Mouse (Mus musculus) activated CD4-positive, CD25-positive, alpha-beta regulatory T cell (primary cell): Measurements from ENCODE around the gene Ly6g5b. TPM values are rescaled to one million over a fixed set of nuclear protein-coding genes. Genes with fewer than 3 reads are reported as not detected.

ENCODE experiments used
- polyA plus RNA-seq, 2 experiments: library from polyadenylated mRNA; unstranded; fragments of 100-300 nt; shearing (Covaris generic); gene quantifications; one replicate each; pipeline ENCODE4 v1.2.1; 2017

Ly6g5b gene
- polyA plus RNA-seq, 2 experiments from 2014 or later, result 3.4 to 9.5 TPM

Other genes starting within 250 kb of the Ly6g5b start
- gene Zbtb12, start 235.9 kb downstream of the Ly6g5b start, polyA plus RNA-seq, result under 1 TPM; 0.16 to 0.74 TPM
- not detected for gene Gm20547, start 233.4 kb downstream of the Ly6g5b start, polyA plus RNA-seq
- gene C2, start 217.2 kb downstream of the Ly6g5b start, polyA plus RNA-seq, result 1 to 10 TPM; 1.6 to 4.0 TPM
- 10 to 100 TPM; 60.3 to 72.7 TPM for gene Ehmt2, start 217.0 kb downstream of the Ly6g5b start, polyA plus RNA-seq
- not detected for gene Slc44a4, start 201.0 kb downstream of the Ly6g5b start, polyA plus RNA-seq
- 10 to 100 TPM; 55.1 to 60.0 TPM for gene Neu1, start 184.2 kb downstream of the Ly6g5b start, polyA plus RNA-seq
- 10 to 100 TPM in 1 of 2 experiments, under 1 TPM in 1; 0.70 to 78.1 TPM for gene Hspa1b, start 156.2 kb downstream of the Ly6g5b start, polyA plus RNA-seq
- gene Gm20481, start 145.5 kb downstream of the Ly6g5b start, polyA plus RNA-seq, result 1 to 10 TPM in 1 of 2 experiments, not detected in 1; 2.5 TPM
- 10 to 100 TPM in 1 of 2 experiments, not detected in 1; 18.3 TPM for gene Hspa1a, start 143.3 kb downstream of the Ly6g5b start, polyA plus RNA-seq
- under 1 TPM; 0.27 to 0.50 TPM for gene Hspa1l, start 142.7 kb downstream of the Ly6g5b start, polyA plus RNA-seq
- 10 to 100 TPM; 79.0 to 93.1 TPM for gene Lsm2, start 133.6 kb downstream of the Ly6g5b start, polyA plus RNA-seq
- 100 to 1,000 TPM; 126 to 153 TPM for gene Vars, start 114.4 kb downstream of the Ly6g5b start, polyA plus RNA-seq
- gene Vwa7, start 98.8 kb downstream of the Ly6g5b start, polyA plus RNA-seq, result under 1 TPM in 1 of 2 experiments, not detected in 1; 0.52 TPM
- gene Sapcd1, start 87.4 kb downstream of the Ly6g5b start, polyA plus RNA-seq, result under 1 TPM; 0.36 to 0.48 TPM
- 1 to 10 TPM in 1 of 2 experiments, under 1 TPM in 1; 0.87 to 2.6 TPM for gene Msh5, start 68.7 kb downstream of the Ly6g5b start, polyA plus RNA-seq
- 100 to 1,000 TPM; 647 to 661 TPM for gene Clic1, start 65.5 kb downstream of the Ly6g5b start, polyA plus RNA-seq
- 1 to 10 TPM in 1 of 2 experiments, under 1 TPM in 1; 0.83 to 2.7 TPM for gene Ddah2, start 56.4 kb downstream of the Ly6g5b start, polyA plus RNA-seq
- gene Ly6g6c, start 50.0 kb downstream of the Ly6g5b start, polyA plus RNA-seq, result not detected
- gene Mpig6b, start 49.2 kb downstream of the Ly6g5b start, polyA plus RNA-seq, result not detected
- gene Ly6g6e, start 38.5 kb downstream of the Ly6g5b start, polyA plus RNA-seq, result under 1 TPM in 1 of 2 experiments, not detected in 1; 0.15 TPM
- not detected for gene Ly6g6d, start 37.4 kb downstream of the Ly6g5b start, polyA plus RNA-seq
- under 1 TPM in 1 of 2 experiments, not detected in 1; 0.26 TPM for gene Ly6g6f, start 29.8 kb downstream of the Ly6g5b start, polyA plus RNA-seq
- gene Abhd16a, start 26.2 kb downstream of the Ly6g5b start, polyA plus RNA-seq, result 10 to 100 TPM; 59.7 to 60.5 TPM
- under 1 TPM in 1 of 2 experiments, not detected in 1; 0.36 TPM for gene Ly6g5c, start 7.1 kb downstream of the Ly6g5b start, polyA plus RNA-seq
- 10 to 100 TPM; 53.8 to 59.4 TPM for gene Gpank1, start 6.0 kb upstream of the Ly6g5b start, polyA plus RNA-seq
- 100 to 1,000 TPM; 351 to 388 TPM for gene Csnk2b, start 6.6 kb upstream of the Ly6g5b start, polyA plus RNA-seq
- 1 to 10 TPM in 1 of 2 experiments, under 1 TPM in 1; 0.88 to 2.4 TPM for gene D17H6S53E, start 10.9 kb upstream of the Ly6g5b start, polyA plus RNA-seq
- under 1 TPM; 0.28 to 0.37 TPM for gene Apom, start 16.6 kb upstream of the Ly6g5b start, polyA plus RNA-seq
- gene Bag6, start 19.8 kb upstream of the Ly6g5b start, polyA plus RNA-seq, result 10 to 100 TPM; 61.6 to 63.2 TPM
- 10 to 100 TPM; 33.4 to 33.5 TPM for gene Prrc2a, start 49.5 kb upstream of the Ly6g5b start, polyA plus RNA-seq
- gene Aif1, start 60.6 kb upstream of the Ly6g5b start, polyA plus RNA-seq, result 10 to 100 TPM in 1 of 2 experiments, 1 to 10 TPM in 1; 5.5 to 18.3 TPM
- 10 to 100 TPM in 1 of 2 experiments, 1 to 10 TPM in 1; 8.9 to 14.6 TPM for gene Lst1, start 73.0 kb upstream of the Ly6g5b start, polyA plus RNA-seq
- 1,000 to 10,000 TPM; 1,461 to 1,672 TPM for gene Ltb, start 79.0 kb upstream of the Ly6g5b start, polyA plus RNA-seq
- gene Tnf, start 86.6 kb upstream of the Ly6g5b start, polyA plus RNA-seq, result 10 to 100 TPM; 27.9 to 30.5 TPM
- gene Lta, start 89.9 kb upstream of the Ly6g5b start, polyA plus RNA-seq, result 100 to 1,000 TPM in 1 of 2 experiments, 10 to 100 TPM in 1; 94.1 to 110 TPM
- 1 to 10 TPM in 1 of 2 experiments, not detected in 1; 1.2 TPM for gene Gm16181, start 105.4 kb upstream of the Ly6g5b start, polyA plus RNA-seq
- 1 to 10 TPM; 4.2 to 9.7 TPM for gene Atp6v1g2, start 118.2 kb upstream of the Ly6g5b start, polyA plus RNA-seq
- 10 to 100 TPM; 20.6 to 22.5 TPM for gene Nfkbil1, start 120.4 kb upstream of the Ly6g5b start, polyA plus RNA-seq
- 100 to 1,000 TPM; 227 to 243 TPM for gene Ddx39b, start 126.3 kb upstream of the Ly6g5b start, polyA plus RNA-seq
- gene H2-D1, start 147.3 kb upstream of the Ly6g5b start, polyA plus RNA-seq, result 1,000 to 10,000 TPM; 4,556 to 6,565 TPM
- gene H2-Q1, start 205.0 kb upstream of the Ly6g5b start, polyA plus RNA-seq, result under 1 TPM in 1 of 2 experiments, not detected in 1; 0.64 TPM
- gene H2-Q2, start 226.8 kb upstream of the Ly6g5b start, polyA plus RNA-seq, result 10 to 100 TPM; 10.9 to 18.5 TPM